Mouse (Mus musculus) limb, embryonic 14.5 days (tissue): ENCODE data around the gene Kcnmb4. TPM values are rescaled to one million over a fixed set of nuclear protein-coding genes. Genes with fewer than 3 reads are reported as not detected.
A peak's percentile ranks its signal among the peaks of the same experiment; 100 is the strongest.

Experiments
- ATAC-seq: fragments of 200-750 bp; cut with Nextera tagmentation; 2 replicates; pipeline ENCODE4 v1.8.0; 2017; ENCODE audit warnings: low read depth, moderate number of reproducible peaks, moderate TSS enrichment; ENCODE audit not compliant: low FRiP score
- DNase-seq: peaks from one replicate; pipeline ENCODE4 v3.0.0-alpha.2; 2015; ENCODE audit warnings: low spot score
- H3K27ac ChIP-seq: fragments of 300-500 bp; sonication (generic); replicated peaks from 2 replicates; pipeline ENCODE4 v1.5.1; 2014; ENCODE audit warnings: low read depth, mild to moderate bottlenecking, low read length, moderate library complexity, mixed read lengths
- H3K27me3 ChIP-seq: fragments of 300-500 bp; sonication (generic); 2 replicates; pipeline ENCODE4 v1.6.1; 2014; ENCODE audit warnings: low read length, mixed read lengths; ENCODE audit not compliant: control insufficient read depth, insufficient read depth
- H3K36me3 ChIP-seq: fragments of 300-500 bp; sonication (generic); 2 replicates; pipeline ENCODE4 v1.6.1; 2014; ENCODE audit warnings: mild to moderate bottlenecking, low read length, moderate library complexity, mixed read lengths; ENCODE audit not compliant: control insufficient read depth, insufficient read depth
- H3K4me1 ChIP-seq: fragments of 300-500 bp; sonication (generic); 2 replicates; pipeline ENCODE4 v1.6.1; 2014; ENCODE audit warnings: antibody characterized with exemption, low read length, mixed read lengths; ENCODE audit not compliant: control insufficient read depth, insufficient read depth
- H3K4me2 ChIP-seq: fragments of 300-500 bp; sonication (generic); replicated peaks from 2 replicates; pipeline ENCODE4 v1.6.1; 2014; ENCODE audit warnings: low read depth, mild to moderate bottlenecking, low read length, moderate library complexity; ENCODE audit not compliant: severe bottlenecking
- H3K4me3 ChIP-seq: fragments of 300-500 bp; sonication (generic); replicated peaks from 2 replicates; pipeline ENCODE4 v1.5.1; 2014; ENCODE audit warnings: low read length
- H3K9ac ChIP-seq: fragments of 300-500 bp; sonication (generic); 2 replicates; pipeline ENCODE4 v1.6.1; 2014; ENCODE audit warnings: mild to moderate bottlenecking, low read depth, low read length, moderate library complexity; ENCODE audit not compliant: severe bottlenecking
- H3K9me3 ChIP-seq: fragments of 300-500 bp; sonication (generic); 2 replicates; pipeline ENCODE4 v1.6.1; 2016; ENCODE audit warnings: low read length; ENCODE audit not compliant: control insufficient read depth
- POLR2A ChIP-seq: fragments of 200-500 bp; IDR thresholded peaks from 2 replicates; pipeline ENCODE4 v1.8.0; 2012; ENCODE audit warnings: inconsistent platforms, mild to moderate bottlenecking, moderate library complexity, borderline replicate concordance; ENCODE audit not compliant: insufficient read depth, insufficient read length; ENCODE audit errors: extremely low read depth
- WGBS: fragments of 180-500 bp; shearing (Covaris S2); extraction: QIAGEN DNeasy Blood & Tissue Kit; methylation state at CpG from one replicate; pipeline ENCODE4 v1.1.7; 2014; 5-methylcytosine and 5-hydroxymethylcytosine counted together
- polyA plus RNA-seq, 2 experiments: library from polyadenylated mRNA; depleted of rRNA in 1 of 2; stranded (reverse) in 1 of 2; unstranded in 1 of 2; fragments of >200 nt; fragmentation: Nextera tagmentation in 1 of 2; extraction: Ambion mirVana in 1 of 2; gene quantifications; 2 replicates each; pipeline versions ENCODE4 v1.2.1 to v1.2.3; 2012 to 2014

The Kcnmb4 gene
- polyA plus RNA-seq, 2 experiments = 13.7 to 31.8 TPM

DNA sequence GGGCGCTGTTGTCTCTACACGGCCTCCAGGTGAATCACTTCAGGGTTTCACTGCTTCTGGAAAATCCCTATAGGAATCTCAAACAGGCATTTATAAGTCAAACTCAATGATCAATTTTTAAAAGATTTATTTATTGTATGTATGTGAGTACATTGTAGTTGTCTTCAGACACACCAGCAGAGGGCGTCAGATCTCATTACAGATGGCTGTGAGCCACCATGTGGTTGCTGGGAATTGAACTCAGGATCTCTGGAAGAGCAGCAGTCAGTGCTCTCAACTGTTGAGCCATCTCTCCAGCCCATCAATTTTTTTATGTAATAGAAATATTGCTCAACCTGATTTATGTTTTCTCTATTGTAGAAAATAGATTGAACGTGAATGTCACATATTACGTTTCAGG lies 7.3 kb upstream of the Kcnmb4 start:
- no peak overlapping the region for H3K4me3 ChIP-seq
- WGBS = 86% methylated on average over 5 of the region's 5 CpGs
- H3K9me3 ChIP-seq = no peaks in the 10 kb centered on the region
- peaks cover 31% of the 10 kb centered on the region for H3K36me3 ChIP-seq
- no peak overlapping the region for H3K4me2 ChIP-seq
- no peak for DNase-seq
- no peak for TF ChIP-seq POLR2A
- no peaks in the 10 kb centered on the region for H3K4me1 ChIP-seq
- no peak overlapping the region for H3K9ac ChIP-seq
- no peak overlapping the region for H3K27ac ChIP-seq
- ATAC-seq = no peak
- H3K27me3 ChIP-seq = no peaks in the 10 kb centered on the region

DNA sequence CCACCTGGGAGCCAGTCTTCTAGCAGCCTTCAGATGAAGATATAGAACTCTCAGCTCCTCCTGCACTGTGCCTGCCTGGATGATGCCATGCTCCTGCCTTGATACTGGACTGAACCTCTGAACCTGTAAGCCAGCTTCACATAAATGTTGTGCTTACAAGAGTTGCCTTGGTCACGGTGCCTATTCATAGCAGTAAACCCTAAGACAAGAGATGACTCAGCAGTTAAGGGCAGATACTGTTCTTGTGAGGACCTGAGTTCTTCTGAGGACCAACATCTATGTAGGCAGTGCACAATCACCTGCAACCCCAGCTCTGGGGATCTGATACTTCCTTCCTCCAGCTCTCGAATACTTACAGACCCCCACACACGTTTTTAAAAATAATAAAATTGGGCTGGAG lies 2.9 kb upstream of the Kcnmb4 start:
- ATAC-seq = no peak
- no peak for DNase-seq
- WGBS = 91% methylated on average over 3 of the region's 3 CpGs
- no peak overlapping the region for H3K4me3 ChIP-seq
- no peaks in the 10 kb centered on the region for H3K9me3 ChIP-seq
- peaks cover 12% of the 10 kb centered on the region for H3K4me1 ChIP-seq
- no peak overlapping the region for H3K27ac ChIP-seq
- H3K4me2 ChIP-seq = no peak overlapping the region
- no peak overlapping the region for H3K9ac ChIP-seq
- no peaks in the 10 kb centered on the region for H3K36me3 ChIP-seq
- no peaks in the 10 kb centered on the region for H3K27me3 ChIP-seq
- no peak for TF ChIP-seq POLR2A

DNA sequence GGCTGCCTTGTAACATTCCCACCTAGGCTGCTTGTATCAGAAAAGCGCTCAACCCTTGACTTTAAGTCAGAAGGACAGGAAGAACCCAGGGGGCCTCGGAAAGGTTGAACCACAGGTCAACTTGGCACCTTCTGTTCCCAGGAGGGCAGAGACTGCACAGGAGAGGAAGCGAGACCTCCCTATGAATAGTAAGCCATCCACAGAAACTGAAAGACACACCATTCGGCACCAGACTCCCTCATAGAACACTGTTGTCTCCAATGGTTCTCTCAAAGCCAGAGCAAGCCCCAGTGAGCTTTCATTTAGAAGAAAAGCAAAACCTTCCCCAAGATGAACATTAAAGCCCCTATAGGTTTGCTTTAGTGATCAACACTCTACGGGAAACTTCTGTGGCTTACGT lies 2.0 kb upstream of the Kcnmb4 start:
- Histone ChIP-seq H3K9me3 (no peaks in the 10 kb centered on the region), H3K27ac (no peak overlapping the region), H3K27me3 (no peaks in the 10 kb centered on the region), H3K4me2 (no peak overlapping the region), H3K4me1 (peaks cover 13% of the 10 kb centered on the region), H3K4me3 (no peak overlapping the region), H3K36me3 (no peaks in the 10 kb centered on the region), H3K9ac (no peak overlapping the region)
- ATAC-seq = no peak
- WGBS = 61% methylated on average over 6 of the region's 6 CpGs
- TF ChIP-seq POLR2A = no peak
- no peak for DNase-seq

DNA sequence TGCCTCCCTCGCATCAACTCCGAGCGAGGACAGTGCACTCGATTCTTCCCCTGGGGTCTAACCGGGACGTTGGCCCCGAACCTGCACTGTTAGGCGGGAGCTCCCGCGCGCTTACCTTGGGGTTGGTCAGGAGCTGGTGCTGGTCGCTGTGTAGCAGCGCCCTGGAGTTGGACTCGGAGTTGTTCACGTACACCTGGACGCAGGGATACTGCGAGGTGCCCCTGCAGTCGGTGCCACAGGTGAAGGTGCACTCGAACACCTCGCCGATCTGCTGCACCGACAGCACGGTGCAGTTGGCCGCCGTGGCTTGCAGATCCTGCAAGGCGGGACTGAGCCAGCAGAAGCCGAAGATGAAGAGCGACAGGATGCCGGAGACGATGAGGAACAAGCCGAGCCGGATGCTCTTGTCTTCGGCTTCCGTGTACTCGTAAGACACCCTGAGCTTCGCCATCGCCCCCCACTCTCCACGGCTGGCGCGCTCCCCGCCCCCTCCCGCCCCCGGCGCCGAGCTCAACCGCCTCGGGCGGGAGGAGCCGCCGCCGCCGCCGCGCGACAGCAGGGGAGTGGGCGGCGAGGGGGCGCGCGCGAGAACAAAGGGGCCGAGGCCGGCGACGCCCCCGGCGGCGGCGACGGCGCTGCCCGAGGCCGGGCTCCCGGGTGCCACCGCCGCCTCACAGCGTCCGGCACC lies 463 bp downstream of the Kcnmb4 start:
- peak overlapping the region; percentile 94 for H3K4me2 ChIP-seq

DNA sequence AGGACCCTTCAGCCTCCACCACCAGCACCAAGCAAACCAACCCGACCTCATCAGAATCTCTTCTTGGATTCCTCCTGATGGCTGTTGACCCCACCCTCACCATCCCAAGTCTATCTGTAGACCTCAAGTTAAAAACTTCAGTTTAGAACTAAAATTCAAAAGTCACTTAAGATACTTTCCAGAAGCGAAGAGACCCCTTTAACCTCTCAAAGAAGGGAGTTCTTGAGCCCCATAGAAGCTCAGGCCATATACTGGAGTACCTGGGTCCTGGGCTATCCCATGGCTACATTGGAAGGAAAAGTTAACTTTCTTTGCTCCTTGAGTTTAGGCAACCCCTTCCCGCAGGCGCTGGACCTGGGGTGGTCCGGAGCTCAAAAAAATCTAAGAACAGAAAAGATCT lies 1.1 kb downstream of the Kcnmb4 start:
- TF ChIP-seq POLR2A = no peak
- WGBS = 9% methylated on average over 5 of the region's 5 CpGs
- Histone ChIP-seq H3K27me3 (no peaks in the 10 kb centered on the region), H3K4me3 (peak overlapping the region; percentile 67), H3K4me1 (peaks cover 13% of the 10 kb centered on the region), H3K36me3 (no peaks in the 10 kb centered on the region), H3K27ac (no peak overlapping the region), H3K4me2 (peak overlapping the region; percentile 94), H3K9ac (peak overlapping the region; percentile 79), H3K9me3 (no peaks in the 10 kb centered on the region)
- ATAC-seq (no peak), DNase-seq (no peak)

More for the DNA sequence above, 463 bp downstream of the Kcnmb4 start:
- peak overlapping the region; percentile 79 for H3K9ac ChIP-seq
- no peaks in the 10 kb centered on the region for H3K36me3 ChIP-seq
- DNase-seq (peak; percentile 38), ATAC-seq (peak; percentile 75)
- H3K9me3 ChIP-seq = no peaks in the 10 kb centered on the region
- WGBS = under 1% methylated on average over 43 of the region's 78 CpGs
- TF ChIP-seq POLR2A = no peak
- H3K4me1 ChIP-seq = peaks cover 13% of the 10 kb centered on the region
- H3K27ac ChIP-seq = peak overlapping the region; percentile 82
- H3K4me3 ChIP-seq = peak overlapping the region; percentile 67
- H3K27me3 ChIP-seq = no peaks in the 10 kb centered on the region

DNA sequence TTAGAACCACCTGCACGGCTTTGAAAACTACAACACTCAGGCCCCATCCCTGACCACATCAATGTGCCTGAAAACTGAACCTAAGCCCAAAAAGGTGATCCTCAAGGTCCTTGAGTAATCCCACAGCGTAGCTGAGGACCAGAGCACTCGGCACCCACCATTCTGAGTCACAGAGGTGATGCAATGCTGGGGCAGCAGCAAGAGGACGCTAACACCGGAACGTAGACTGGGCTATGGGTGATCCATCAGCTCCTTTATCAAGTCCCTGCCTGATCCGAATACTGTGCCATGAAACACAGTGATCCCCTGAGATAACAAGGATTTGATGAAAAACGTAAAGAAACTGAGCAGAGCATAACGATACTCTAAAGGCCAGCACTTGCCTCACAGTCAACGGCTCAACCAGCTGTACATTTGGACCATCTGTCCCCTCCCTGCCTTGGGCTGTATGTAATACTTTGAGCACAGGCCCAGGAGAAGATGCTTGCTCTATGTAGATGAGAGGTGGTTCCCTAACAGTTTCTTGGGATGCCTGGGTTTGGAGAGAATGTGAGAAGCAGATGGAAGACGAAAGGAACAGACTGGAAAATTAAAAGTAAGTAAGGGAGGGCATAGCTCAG lies 3.3 kb downstream of the Kcnmb4 start:
- Histone ChIP-seq H3K9ac (no peak overlapping the region), H3K27ac (no peak overlapping the region), H3K4me1 (peaks cover 13% of the 10 kb centered on the region), H3K27me3 (no peaks in the 10 kb centered on the region), H3K9me3 (no peaks in the 10 kb centered on the region), H3K4me2 (no peak overlapping the region), H3K36me3 (no peaks in the 10 kb centered on the region), H3K4me3 (no peak overlapping the region)
- no peak for DNase-seq
- ATAC-seq = no peak
- no peak for TF ChIP-seq POLR2A
- 76% methylated on average over 11 of the region's 11 CpGs for WGBS
